Mouse (Mus musculus): ENCODE measurements around the gene Ttc30a2.

- TF ChIP-seq CTCF (IDR thresholded peaks at IDR 0.05; ENCODE audit: low read depth, low read length) (no peak), POLR2A (IDR thresholded peaks at IDR 0.05; ENCODE audit: insufficient read depth, low read length) (no peak), EP300 (IDR thresholded peaks at IDR 0.05; ENCODE audit: insufficient read depth, low read depth, low read length) (no peak)
Measured at GRCm38 (mm10) chr2:75929786-75930444, 48.1 kb downstream of the Ttc30a2 start.

Measured in ES-Bruce4 (cell line).